Comparison of ENCODE assay signal across 35 mouse cellular contexts in genomic region chr6:72165907-72166306, GRCm38 (mm10).
"Had no signal": no experiment of that assay in that cellular context is flagged by ENCODE, and none has a peak within 500 bp of the region (broad histone marks: within the 10 kb centered on the region; RNA-seq: fewer than 3 reads in every experiment).

No protein-coding gene starts in this region.

- H3K27ac ChIP-seq: heart, embryonic 10.5 days; heart, embryonic 13.5 days; heart, embryonic 15.5 days; hindbrain, embryonic 10.5 days; hindbrain, embryonic 12.5 days; hindbrain, embryonic 13.5 days; hindbrain, embryonic 14.5 days; hindbrain, embryonic 15.5 days; hindbrain, postnatal 0 days; intestine, embryonic 15.5 days; kidney, embryonic 15.5 days; kidney, postnatal 0 days; layer of hippocampus, adult 2 months had no signal

- DNase-seq: heart, postnatal 10 days; heart, postnatal 14 days; heart, postnatal 36 days; heart, postnatal 4 days; kidney, adult 11 months; kidney, adult 18-20 months; kidney, adult 2 months; kidney, adult 8-10 months; kidney, adult 9 months; kidney, postnatal 10 days; kidney, postnatal 14 days; kidney, postnatal 25 days; kidney, postnatal 36 days; kidney, postnatal 4 days; layer of hippocampus, adult 9-11 months; layer of hippocampus, postnatal 36 days had no signal

- H3K9ac ChIP-seq: heart, embryonic 12.5 days; heart, embryonic 13.5 days; heart, embryonic 15.5 days; hindbrain, embryonic 12.5 days; hindbrain, embryonic 13.5 days; hindbrain, embryonic 14.5 days; hindbrain, embryonic 15.5 days; intestine, embryonic 15.5 days; kidney, embryonic 15.5 days had no signal

- H3K4me2 ChIP-seq: heart, embryonic 11.5 days; heart, embryonic 12.5 days; heart, embryonic 13.5 days; heart, embryonic 15.5 days; hindbrain, embryonic 12.5 days; hindbrain, embryonic 13.5 days; hindbrain, embryonic 14.5 days; hindbrain, embryonic 15.5 days; intestine, embryonic 15.5 days; kidney, embryonic 15.5 days had no signal

- H3K27me3 ChIP-seq: heart, embryonic 12.5 days; heart, embryonic 13.5 days; heart, embryonic 15.5 days; hindbrain, embryonic 12.5 days; hindbrain, embryonic 13.5 days; hindbrain, embryonic 15.5 days; intestine, embryonic 15.5 days; kidney, embryonic 15.5 days had no signal

- H3K4me1 ChIP-seq: hindbrain, embryonic 12.5 days; hindbrain, embryonic 13.5 days had no signal

- ATAC-seq: hindbrain, embryonic 16.5 days; hindbrain, postnatal 0 days; inflammation-experienced regulatory T-cells, adult 6 months; intestine, embryonic 15.5 days; intestine, embryonic 16.5 days; intestine, postnatal 0 days had no signal

- H3K9me3 ChIP-seq: heart, embryonic 10.5 days; heart, embryonic 12.5 days; heart, embryonic 13.5 days; heart, embryonic 15.5 days; hindbrain, embryonic 10.5 days; hindbrain, embryonic 12.5 days; hindbrain, embryonic 13.5 days; hindbrain, embryonic 15.5 days; intestine, embryonic 15.5 days; kidney, embryonic 15.5 days had no signal

- H3K36me3 ChIP-seq: heart, embryonic 10.5 days; heart, embryonic 12.5 days; heart, embryonic 13.5 days; heart, embryonic 15.5 days; hindbrain, embryonic 10.5 days; hindbrain, embryonic 12.5 days; hindbrain, embryonic 13.5 days; hindbrain, embryonic 15.5 days; intestine, embryonic 15.5 days; kidney, embryonic 15.5 days had no signal

- H3K4me3 ChIP-seq: heart, embryonic 10.5 days; heart, embryonic 12.5 days; heart, embryonic 13.5 days; heart, embryonic 15.5 days; hindbrain, embryonic 10.5 days; hindbrain, embryonic 12.5 days; hindbrain, embryonic 13.5 days; hindbrain, embryonic 15.5 days; intestine, embryonic 15.5 days; kidney, embryonic 15.5 days; layer of hippocampus, adult 2 months had no signal
